Mouse (Mus musculus) hindbrain, embryonic 10.5 days (tissue): Measurements from ENCODE around the gene Clk2. TPM values are rescaled to one million over a fixed set of nuclear protein-coding genes. Genes with fewer than 3 reads are reported as not detected.
A peak's percentile ranks its signal among the peaks of the same experiment; 100 is the strongest.

Source experiments
- DNase-seq: peaks from one replicate; pipeline ENCODE4 v3.0.0-alpha.2; 2017; ENCODE audit warnings: low spot score
- H3K27ac ChIP-seq: fragments of 300-500 bp; sonication (generic); 2 replicates; pipeline ENCODE4 v1.5.1; 2016; ENCODE audit warnings: mild to moderate bottlenecking, moderate library complexity
- H3K27me3 ChIP-seq: fragments of 300-500 bp; sonication (generic); 2 replicates; pipeline ENCODE4 v1.6.1; 2016; ENCODE audit warnings: mild to moderate bottlenecking; ENCODE audit not compliant: poor library complexity, insufficient read depth, severe bottlenecking
- H3K36me3 ChIP-seq: fragments of 300-500 bp; sonication (generic); 2 replicates; pipeline ENCODE4 v1.6.1; 2016; ENCODE audit warnings: mild to moderate bottlenecking, moderate library complexity
- H3K4me1 ChIP-seq: fragments of 300-500 bp; sonication (generic); replicated peaks from 2 replicates; pipeline ENCODE4 v1.6.1; 2016; ENCODE audit warnings: mild to moderate bottlenecking
- H3K4me3 ChIP-seq: fragments of 300-500 bp; sonication (generic); 2 replicates; pipeline ENCODE4 v1.5.1; 2016; ENCODE audit warnings: mild to moderate bottlenecking, moderate library complexity
- H3K9me3 ChIP-seq: fragments of 300-500 bp; sonication (generic); 2 replicates; pipeline ENCODE4 v1.6.1; 2016; ENCODE audit warnings: mild to moderate bottlenecking, moderate library complexity
- WGBS: fragments of 180-500 bp; shearing (Covaris S2); methylation state at CpG from one replicate; pipeline ENCODE4 v1.1.7; 2016; 5-methylcytosine and 5-hydroxymethylcytosine counted together
- polyA plus RNA-seq: library from polyadenylated mRNA; unstranded; fragments of >200 nt; fragmentation: Nextera tagmentation; extraction: Ambion mirVana; gene quantifications from 2 replicates; pipeline ENCODE4 v1.2.1, GENCODE M21; 2016

Gene Clk2
- polyA plus RNA-seq, 1 experiment from 2014 or later, result 34.8 TPM

GRCm38 (mm10) chr3:89183058-89183958 is 18.7 kb downstream of the Clk2 start, which contains the start of gene Fam189b:
Gene Fam189b, plus strand, starts transcription at chr3:89183143.
- H3K9me3 ChIP-seq, result no peaks in the 10 kb centered on the region
- WGBS, result 4% methylated on average over 39 of the region's 39 CpGs
- H3K4me3 ChIP-seq, result peak within 1 kb of the TSS; percentile 79
- DNase-seq, result peak; percentile 88
- H3K4me1 ChIP-seq, result peaks cover 67% of the 10 kb centered on the region
- H3K36me3 ChIP-seq, result peaks cover 59% of the 10 kb centered on the region
- H3K27ac ChIP-seq, result peak within 1 kb of the TSS; percentile 94
- H3K27me3 ChIP-seq, result peaks cover 16% of the 10 kb centered on the region

- 79% methylated on average over 6 of the region's 6 CpGs for WGBS
- H3K4me3 ChIP-seq, result peak overlapping the region; percentile 79
- no peak for DNase-seq
- no peaks in the 10 kb centered on the region for H3K9me3 ChIP-seq
- peaks cover 16% of the 10 kb centered on the region for H3K27me3 ChIP-seq
- H3K27ac ChIP-seq, result peak overlapping the region; percentile 94
- peaks cover 65% of the 10 kb centered on the region for H3K4me1 ChIP-seq
- H3K36me3 ChIP-seq, result peaks cover 64% of the 10 kb centered on the region
Observed at GRCm38 (mm10) chr3:89183959-89184315, 19.3 kb downstream of the Clk2 start.

- no peak for DNase-seq
- Histone ChIP-seq H3K9me3 (no peaks in the 10 kb centered on the region), H3K4me3 (peak overlapping the region; percentile 14; the same call in 1 of the 2 replicates), H3K27ac (peak overlapping the region; percentile 54; the same call in 1 of the 2 replicates), H3K36me3 (peaks cover 32% of the 10 kb centered on the region), H3K4me1 (peaks cover 58% of the 10 kb centered on the region), H3K27me3 (peaks cover 16% of the 10 kb centered on the region)
- 33% methylated on average over 23 of the region's 23 CpGs for WGBS
Observed at GRCm38 (mm10) chr3:89187197-89187596, 22.6 kb downstream of the Clk2 start.

- Histone ChIP-seq H3K4me1 (peaks cover 55% of the 10 kb centered on the region), H3K9me3 (no peaks in the 10 kb centered on the region), H3K36me3 (peaks cover 27% of the 10 kb centered on the region), H3K27me3 (peaks cover 16% of the 10 kb centered on the region), H3K4me3 (peak overlapping the region; percentile 14; the same call in 1 of the 2 replicates), H3K27ac (0 out of 2 replicates have a peak overlapping the region, but pooled peaks have one; percentile 29)
- no peak for DNase-seq
- 60% methylated on average over 18 of the region's 18 CpGs for WGBS
Observed at GRCm38 (mm10) chr3:89187690-89188477, 23.3 kb downstream of the Clk2 start.

- Histone ChIP-seq H3K4me3 (no peak overlapping the region), H3K9me3 (no peaks in the 10 kb centered on the region), H3K4me1 (peaks cover 49% of the 10 kb centered on the region), H3K27ac (0 out of 2 replicates have a peak overlapping the region, but pooled peaks have one; percentile 29), H3K36me3 (peaks cover 27% of the 10 kb centered on the region), H3K27me3 (peaks cover 16% of the 10 kb centered on the region)
- DNase-seq, result no peak
- 63% methylated on average over 12 of the region's 12 CpGs for WGBS
Observed at GRCm38 (mm10) chr3:89188478-89188875, 23.9 kb downstream of the Clk2 start.

- Histone ChIP-seq H3K36me3 (peaks cover 25% of the 10 kb centered on the region), H3K4me3 (no peak overlapping the region), H3K27me3 (peaks cover 15% of the 10 kb centered on the region), H3K27ac (no peak overlapping the region), H3K9me3 (no peaks in the 10 kb centered on the region), H3K4me1 (peaks cover 33% of the 10 kb centered on the region)
- no peak for DNase-seq
- WGBS, result 84% methylated on average over 8 of the region's 8 CpGs
Observed at GRCm38 (mm10) chr3:89190436-89190835, 25.8 kb downstream of the Clk2 start.

GRCm38 (mm10) chr3:89193351-89193750 is 28.8 kb downstream of the Clk2 start:
- 62% methylated on average over 1 of the region's 1 CpGs for WGBS
- Histone ChIP-seq H3K4me1 (peaks cover 23% of the 10 kb centered on the region), H3K9me3 (no peaks in the 10 kb centered on the region), H3K4me3 (no peak overlapping the region), H3K36me3 (peaks cover 6% of the 10 kb centered on the region), H3K27ac (no peak overlapping the region), H3K27me3 (no peaks in the 10 kb centered on the region)
- no peak for DNase-seq

- 89% methylated on average over 2 of the region's 2 CpGs for WGBS
- Histone ChIP-seq H3K4me3 (no peak overlapping the region), H3K36me3 (0 out of 2 replicates have a peak, but pooled peaks cover 1% of the 10 kb centered on the region), H3K4me1 (peaks cover 19% of the 10 kb centered on the region), H3K9me3 (no peaks in the 10 kb centered on the region), H3K27ac (no peak overlapping the region), H3K27me3 (no peaks in the 10 kb centered on the region)
- DNase-seq, result no peak
Observed at GRCm38 (mm10) chr3:89193853-89194252, 29.3 kb downstream of the Clk2 start.

GRCm38 (mm10) chr3:89195979-89196877 is 31.6 kb downstream of the Clk2 start:
- H3K9me3 ChIP-seq, result no peaks in the 10 kb centered on the region
- H3K36me3 ChIP-seq, result no peaks in the 10 kb centered on the region
- DNase-seq, result peak; percentile 96
- 9% methylated on average over 33 of the region's 33 CpGs for WGBS
- H3K27ac ChIP-seq, result peak overlapping the region; percentile 91
- H3K4me1 ChIP-seq, result peaks cover 19% of the 10 kb centered on the region
- peak overlapping the region; percentile 52 for H3K4me3 ChIP-seq
- H3K27me3 ChIP-seq, result no peaks in the 10 kb centered on the region

- Histone ChIP-seq H3K36me3 (peaks cover 7% of the 10 kb centered on the region), H3K27me3 (no peaks in the 10 kb centered on the region), H3K4me1 (peaks cover 28% of the 10 kb centered on the region), H3K9me3 (no peaks in the 10 kb centered on the region), H3K27ac (no peak overlapping the region), H3K4me3 (no peak overlapping the region)
- no peak for DNase-seq
- WGBS, result 85% methylated on average over 3 of the region's 3 CpGs
Observed at GRCm38 (mm10) chr3:89199839-89200238, 35.2 kb downstream of the Clk2 start.

- Histone ChIP-seq H3K4me1 (peaks cover 9% of the 10 kb centered on the region), H3K27me3 (no peaks in the 10 kb centered on the region), H3K9me3 (no peaks in the 10 kb centered on the region), H3K4me3 (peak within 1 kb of the TSS; percentile 67), H3K36me3 (peaks cover 34% of the 10 kb centered on the region), H3K27ac (peak within 1 kb of the TSS; percentile 80)
- 29% methylated on average over 13 of the region's 13 CpGs for WGBS
- DNase-seq, result peak; percentile 88
Observed at GRCm38 (mm10) chr3:89202253-89203141, 37.9 kb downstream of the Clk2 start, which contains the start of gene Gba. Gene Gba, plus strand, starts transcription at chr3:89202928.
